Mouse (Mus musculus): Measurements from ENCODE around the gene Atg4b.

DNA sequence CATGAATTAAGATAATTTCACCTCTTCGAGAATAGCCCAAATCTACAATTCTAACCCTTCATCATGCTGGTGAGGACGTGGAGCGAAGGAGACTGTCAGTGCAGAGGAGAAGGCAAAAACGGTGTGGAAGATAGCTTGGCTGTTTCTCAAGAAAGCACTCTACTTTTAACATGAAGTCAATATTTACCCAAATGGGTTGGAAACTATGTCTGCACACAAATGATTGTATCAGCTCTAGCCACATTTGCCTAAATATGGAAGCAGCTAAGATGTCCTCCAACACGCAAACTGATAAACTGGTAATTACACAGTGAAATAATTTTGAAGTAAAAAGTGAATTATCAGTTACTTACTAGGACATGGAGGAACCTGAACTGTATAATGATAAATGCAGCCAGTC lies 51.5 kb downstream of the Atg4b start:
- TF ChIP-seq TAL1 (IDR thresholded peaks at IDR 0.05; ENCODE audit: low read length) (0 out of 3 replicates have a peak, but pooled peaks have one; percentile 19), GATA1 (IDR thresholded peaks at IDR 0.05; ENCODE audit: low read length) (0 out of 2 replicates have a peak, but pooled peaks have one; percentile 24)
